Comparison of ENCODE assay signal across 23 mouse cellular contexts in genomic region chr9:70036646-70037045, GRCm38 (mm10). TPM values are rescaled to one million over a fixed set of nuclear protein-coding genes. Genes with fewer than 3 reads are reported as not detected.
A peak's percentile ranks its signal among the peaks of the same experiment; 100 is the strongest.
DNase-seq lines count a peak whose midpoint lies in the region; ATAC-seq lines count a peak whose summit lies in the region.
"Had no signal": no experiment of that assay in that cellular context is flagged by ENCODE, and none has a peak within 500 bp of the region (broad histone marks: within the 10 kb centered on the region; RNA-seq: fewer than 3 reads in every experiment).

No protein-coding gene starts in this region.

- no peaks in the 10 kb centered on the region for H3K9me3 ChIP-seq in stomach, embryonic 15.5 days
- no peaks in the 10 kb centered on the region for H3K9me3 ChIP-seq in midbrain, embryonic 15.5 days
- H3K9me3 ChIP-seq: embryonic facial prominence, embryonic 10.5 days; forebrain, embryonic 13.5 days; G1E; heart, embryonic 10.5 days; hindbrain, embryonic 13.5 days; midbrain, embryonic 13.5 days had no signal

- H3K27me3 ChIP-seq in stomach, embryonic 15.5 days (replicated peaks) = no peaks in the 10 kb centered on the region
- H3K27me3 ChIP-seq in midbrain, embryonic 15.5 days (replicated peaks) = no peaks in the 10 kb centered on the region
- H3K27me3 ChIP-seq: forebrain, embryonic 13.5 days; hindbrain, embryonic 13.5 days; midbrain, embryonic 13.5 days had no signal

- DNase-seq in heart, adult 11 months = peak; percentile 68
- no peak for DNase-seq in heart, postnatal 14 days
- DNase-seq in R1 (ENCODE audit: low read depth, low spot score) = peak; percentile 57
- peak; percentile 38 for DNase-seq in thymus, postnatal 25 days
- no peak for DNase-seq in gastrocnemius, adult 8-10 months (ENCODE audit: low spot score in 2 of 2)
- DNase-seq in adipocyte (ENCODE audit: low spot score) = no peak
- DNase-seq: adrenal gland, postnatal 10 days; cerebellum, adult 11-12 months; cerebellum, postnatal 36 days; gastrocnemius, postnatal 36 days; heart, postnatal 10 days; kidney, postnatal 14 days had no signal

- H3K4me2 ChIP-seq in stomach, embryonic 15.5 days = no peak overlapping the region
- H3K4me2 ChIP-seq in midbrain, embryonic 15.5 days = no peak overlapping the region
- H3K4me2 ChIP-seq: forebrain, embryonic 13.5 days; hindbrain, embryonic 13.5 days; midbrain, embryonic 13.5 days had no signal

- ATAC-seq in stomach, embryonic 15.5 days (ENCODE audit: insufficient read depth, low FRiP score, low read depth) = peak; percentile 54; the same call in 1 of the 2 replicates
- no peak for ATAC-seq in midbrain, embryonic 15.5 days (replicated peaks)
- ATAC-seq: forebrain, embryonic 13.5 days; midbrain, embryonic 13.5 days had no signal

- intact Hi-C loops in heart, postnatal 14 days (cut with DNase I) = no loop called here

- H3K4me3 ChIP-seq in stomach, embryonic 15.5 days (replicated peaks) = no peak overlapping the region
- no peak overlapping the region for H3K4me3 ChIP-seq in midbrain, embryonic 15.5 days
- H3K4me3 ChIP-seq: embryonic facial prominence, embryonic 10.5 days; forebrain, embryonic 13.5 days; heart, embryonic 10.5 days; hindbrain, embryonic 13.5 days; midbrain, embryonic 13.5 days had no signal

- WGBS in stomach, embryonic 15.5 days = 58% methylated on average over 4 of the region's 4 CpGs
- WGBS in midbrain, embryonic 15.5 days = 87% methylated on average over 4 of the region's 4 CpGs

- no peaks in the 10 kb centered on the region for H3K36me3 ChIP-seq in stomach, embryonic 15.5 days
- H3K36me3 ChIP-seq in midbrain, embryonic 15.5 days (replicated peaks) = no peaks in the 10 kb centered on the region
- H3K36me3 ChIP-seq: embryonic facial prominence, embryonic 10.5 days; G1E; heart, embryonic 10.5 days; hindbrain, embryonic 13.5 days; midbrain, embryonic 13.5 days had no signal

- H3K4me1 ChIP-seq in stomach, embryonic 15.5 days = no peaks in the 10 kb centered on the region
- H3K4me1 ChIP-seq in midbrain, embryonic 15.5 days = no peaks in the 10 kb centered on the region
- H3K4me1 ChIP-seq: embryonic facial prominence, embryonic 10.5 days; forebrain, embryonic 13.5 days; hindbrain, embryonic 13.5 days; midbrain, embryonic 13.5 days had no signal

- no peak overlapping the region for H3K27ac ChIP-seq in stomach, embryonic 15.5 days
- no peak overlapping the region for H3K27ac ChIP-seq in midbrain, embryonic 15.5 days
- H3K27ac ChIP-seq: embryonic facial prominence, embryonic 10.5 days; forebrain, embryonic 13.5 days; heart, embryonic 10.5 days; hindbrain, embryonic 13.5 days; macrophage; midbrain, embryonic 13.5 days had no signal

- no peak overlapping the region for H3K9ac ChIP-seq in stomach, embryonic 15.5 days
- H3K9ac ChIP-seq in midbrain, embryonic 15.5 days = no peak overlapping the region
- H3K9ac ChIP-seq: forebrain, embryonic 13.5 days; hindbrain, embryonic 13.5 days; midbrain, embryonic 13.5 days had no signal

RNA-seq across cellular contexts. Expression of gene Gcnt3, which starts 1.2 kb away (rescaled TPM):
- total RNA-seq in heart, postnatal 14 days (2021) = not detected
- polyA plus RNA-seq in stomach, embryonic 15.5 days (2015; fragmentation: Nextera tagmentation; extraction: Ambion mirVana) = 12.0 and 12.6 TPM in 2 replicates
- not detected in 2 replicates for polyA plus RNA-seq in midbrain, embryonic 15.5 days (2015; fragmentation: Nextera tagmentation; extraction: Ambion mirVana)
- total RNA-seq in gastrocnemius, adult 8-10 months (2022) = not detected
- total RNA-seq: adrenal gland, postnatal 10 days; gastrocnemius, postnatal 36 days; heart, postnatal 10 days; layer of hippocampus, postnatal 10 days; left cerebral cortex, postnatal 14 days had no signal
- polyA plus RNA-seq: embryonic facial prominence, embryonic 10.5 days; forebrain, embryonic 13.5 days; G1E; heart, embryonic 10.5 days; hindbrain, embryonic 13.5 days; macrophage; midbrain, embryonic 13.5 days had no signal

RNA-seq across cellular contexts. Expression of gene Gtf2a2, which starts 24.3 kb away (rescaled TPM):
- total RNA-seq in heart, postnatal 14 days (2021) = 10 to 100 TPM; 59.4 to 65.2 TPM
- 197 and 205 TPM in 2 replicates for polyA plus RNA-seq in stomach, embryonic 15.5 days (2015; fragmentation: Nextera tagmentation; extraction: Ambion mirVana)
- polyA plus RNA-seq in midbrain, embryonic 15.5 days (2015; fragmentation: Nextera tagmentation; extraction: Ambion mirVana) = 172 and 177 TPM in 2 replicates
- total RNA-seq in gastrocnemius, adult 8-10 months (2022) = 10 to 100 TPM; 51.5 to 60.3 (median 56.9) TPM

RNA-seq across cellular contexts. Expression of gene Bnip2, which starts 47.4 kb away (rescaled TPM):
- 10 to 100 TPM; 90.4 to 95.3 TPM for total RNA-seq in heart, postnatal 14 days (2021)
- 93.5 and 98.9 TPM in 2 replicates for polyA plus RNA-seq in stomach, embryonic 15.5 days (2015; fragmentation: Nextera tagmentation; extraction: Ambion mirVana)
- polyA plus RNA-seq in midbrain, embryonic 15.5 days (2015; fragmentation: Nextera tagmentation; extraction: Ambion mirVana) = 73.8 and 78.7 TPM in 2 replicates
- total RNA-seq in gastrocnemius, adult 8-10 months (2022) = 10 to 100 TPM; 77.2 to 83.2 (median 79.7) TPM

Comparison
In these comparisons a context has a peak if more than half of its experiments do, and no peak if none do; other contexts are left out.
1. DNase-seq: peak in heart, adult 11 months (single experiment), R1 (single experiment) and thymus, postnatal 25 days (single experiment); none in heart, postnatal 14 days (0 of 2), gastrocnemius, adult 8-10 months (0 of 2) and adipocyte (single experiment).